Mouse (Mus musculus) MEL (cell line): ENCODE data around the gene Fbxw11. TPM values are rescaled to one million over a fixed set of nuclear protein-coding genes. Genes with fewer than 3 reads are reported as not detected.
A peak's percentile ranks its signal among the peaks of the same experiment; 100 is the strongest.

Experiments
- DNase-seq: peaks from one replicate; pipeline ENCODE4 v3.0.0; 2011; ENCODE audit warnings: low read depth, low spot score
- H3K27ac ChIP-seq: 2 replicates; pipeline ENCODE4 v1.5.1; 2012; ENCODE audit warnings: low read depth, mild to moderate bottlenecking, control low read depth, low read length, moderate library complexity; ENCODE audit not compliant: control insufficient read depth
- H3K27me3 ChIP-seq, 2 experiments: fragments of 150-350 bp in 1 of 2; sonication (generic) in 1 of 2; 2 replicates each; pipeline ENCODE4 v1.6.1; 2012; ENCODE audit warnings: low read length in 2 of 2, mild to moderate bottlenecking in 2 of 2, improper control_type of control experiment in 1 of 2, moderate library complexity in 1 of 2; ENCODE audit not compliant: insufficient read depth in 2 of 2, control insufficient read depth in 1 of 2
- H3K36me3 ChIP-seq, 2 experiments: 2 replicates each; pipeline ENCODE4 v1.6.1; 2012 to 2014; ENCODE audit warnings: low read length in 2 of 2, improper control_type of control experiment in 1 of 2, inconsistent platforms in 1 of 2, mild to moderate bottlenecking in 1 of 2; ENCODE audit not compliant: insufficient read depth in 2 of 2, control insufficient read depth in 1 of 2
- H3K4me1 ChIP-seq, 2 experiments: fragments of 150-350 bp in 1 of 2; sonication (generic) in 1 of 2; 2 replicates each; pipeline ENCODE4 v1.6.1; 2012; ENCODE audit warnings: low read length in 2 of 2, improper control_type of control experiment in 1 of 2, mild to moderate bottlenecking in 1 of 2; ENCODE audit not compliant: insufficient read depth in 2 of 2, control insufficient read depth in 1 of 2
- H3K4me3 ChIP-seq, 2 experiments: fragments of 150-350 bp in 1 of 2; sonication (generic) in 1 of 2; 2 replicates each; pipeline ENCODE4 v1.5.1; 2012; ENCODE audit warnings: low read depth in 2 of 2, low read length in 2 of 2, mild to moderate bottlenecking in 2 of 2, moderate library complexity in 2 of 2, control low read depth in 1 of 2, improper control_type of control experiment in 1 of 2; ENCODE audit not compliant: control insufficient read depth in 1 of 2, insufficient read depth in 1 of 2
- H3K79me2 ChIP-seq: 2 replicates; pipeline ENCODE4 v1.6.1; 2012; ENCODE audit warnings: mild to moderate bottlenecking, low read length, moderate library complexity; ENCODE audit not compliant: control insufficient read depth, poor library complexity, insufficient read depth
- H3K9ac ChIP-seq: 2 replicates; pipeline ENCODE4 v1.6.1; 2012; ENCODE audit warnings: low read depth, mild to moderate bottlenecking, control low read depth, low read length, moderate library complexity; ENCODE audit not compliant: control insufficient read depth, poor library complexity, severe bottlenecking
- H3K9me3 ChIP-seq: fragments of 150-350 bp; sonication (generic); replicated peaks from 2 replicates; pipeline ENCODE4 v1.6.1; 2012; ENCODE audit warnings: mild to moderate bottlenecking, low read length, improper control_type of control experiment, moderate library complexity; ENCODE audit not compliant: insufficient read depth
- BHLHE40 ChIP-seq: IDR thresholded peaks from 2 replicates; pipeline ENCODE4 v1.6.1; 2012; ENCODE audit warnings: low read depth, mild to moderate bottlenecking, inconsistent platforms, low read length, improper control_type of control experiment, borderline replicate concordance
- CHD2 ChIP-seq: IDR thresholded peaks from 2 replicates; pipeline ENCODE4 v1.6.1; 2011; ENCODE audit warnings: low read length, improper control_type of control experiment
- CTCF ChIP-seq, 3 experiments: IDR thresholded peaks in 2 of 3; conservative IDR thresholded peaks in 1 of 3; 2 replicates each; pipeline ENCODE4 v1.5.1; 2011 to 2012; ENCODE audit warnings: low read length in 3 of 3, low read depth in 2 of 3, mild to moderate bottlenecking in 2 of 3, improper control_type of control experiment in 1 of 3, inconsistent platforms in 1 of 3, mixed read lengths in 1 of 3, moderate library complexity in 1 of 3; ENCODE audit not compliant: control insufficient read depth in 1 of 3, insufficient read depth in 1 of 3, poor library complexity in 1 of 3, severe bottlenecking in 1 of 3
- E2F4 ChIP-seq: IDR thresholded peaks from 2 replicates; pipeline ENCODE4 v1.6.1; 2011; ENCODE audit warnings: low read depth, low read length, improper control_type of control experiment, borderline replicate concordance
- ETS1 ChIP-seq: IDR thresholded peaks from 2 replicates; pipeline ENCODE4 v1.6.1; 2012; ENCODE audit warnings: low read depth, mild to moderate bottlenecking, inconsistent platforms, low read length, improper control_type of control experiment, moderate library complexity
- GABPA ChIP-seq: IDR thresholded peaks from 2 replicates; pipeline ENCODE4 v1.6.1; 2012; ENCODE audit warnings: low read depth, mild to moderate bottlenecking, inconsistent platforms, low read length, improper control_type of control experiment, moderate library complexity
- HCFC1 ChIP-seq: IDR thresholded peaks from 2 replicates; pipeline ENCODE4 v1.6.1; 2012; ENCODE audit warnings: low read depth, mild to moderate bottlenecking, inconsistent platforms, low read length, improper control_type of control experiment, moderate library complexity
- MAFK ChIP-seq: IDR thresholded peaks from 2 replicates; pipeline ENCODE4 v1.6.1; 2011; ENCODE audit warnings: low read depth, mild to moderate bottlenecking, low read length, improper control_type of control experiment, borderline replicate concordance
- MAX ChIP-seq: IDR thresholded peaks from 2 replicates; pipeline ENCODE4 v1.6.1; 2011; ENCODE audit warnings: low read length, improper control_type of control experiment
- POLR2A ChIP-seq, 2 experiments: IDR thresholded peaks; 2 replicates each; pipeline ENCODE4 v1.6.1; 2011 to 2012; ENCODE audit warnings: low read length in 2 of 2, mild to moderate bottlenecking in 2 of 2, control low read depth in 1 of 2, improper control_type of control experiment in 1 of 2, low read depth in 1 of 2, moderate library complexity in 1 of 2; ENCODE audit not compliant: control insufficient read depth in 1 of 2, insufficient read depth in 1 of 2, poor library complexity in 1 of 2
- POLR2AphosphoS2 ChIP-seq: IDR thresholded peaks from 2 replicates; pipeline ENCODE4 v1.6.1; 2011; ENCODE audit warnings: low read length, improper control_type of control experiment
- RAD21 ChIP-seq: IDR thresholded peaks from 2 replicates; pipeline ENCODE4 v1.6.1; 2011; ENCODE audit warnings: mild to moderate bottlenecking, low read depth, low read length, improper control_type of control experiment
- RCOR1 ChIP-seq: IDR thresholded peaks from 2 replicates; pipeline ENCODE4 v1.6.1; 2012; ENCODE audit warnings: low read depth, mild to moderate bottlenecking, inconsistent platforms, low read length, improper control_type of control experiment
- SIN3A ChIP-seq: IDR thresholded peaks from 2 replicates; pipeline ENCODE4 v1.6.1; 2012; ENCODE audit warnings: low read length, improper control_type of control experiment, inconsistent platforms
- SMC3 ChIP-seq: IDR thresholded peaks from 2 replicates; pipeline ENCODE4 v1.6.1; 2011; ENCODE audit warnings: low read depth, low read length, improper control_type of control experiment
- TAL1 ChIP-seq: IDR thresholded peaks from 2 replicates; pipeline ENCODE4 v1.6.1; 2012; ENCODE audit warnings: mild to moderate bottlenecking, inconsistent platforms, low read length, moderate library complexity, mixed read lengths
- USF1 ChIP-seq: IDR thresholded peaks from 2 replicates; pipeline ENCODE4 v1.6.1; 2014; ENCODE audit warnings: low read depth, mild to moderate bottlenecking, inconsistent platforms, low read length, improper control_type of control experiment, moderate library complexity
- USF2 ChIP-seq, 2 experiments: IDR thresholded peaks; 2 replicates each; pipeline ENCODE4 v1.6.1; 2011 to 2012; ENCODE audit warnings: improper control_type of control experiment in 2 of 2, low read length in 2 of 2, borderline replicate concordance in 1 of 2, inconsistent platforms in 1 of 2, low read depth in 1 of 2, mild to moderate bottlenecking in 1 of 2; ENCODE audit not compliant: insufficient read depth in 1 of 2
- polyA plus RNA-seq, 2 experiments: library from polyadenylated mRNA; stranded (reverse) in 1 of 2; unstranded in 1 of 2; fragments of >175 nt in 1 of 2; fragments of >200 nt in 1 of 2; gene quantifications; 2 replicates each; pipeline versions ENCODE4 v1.2.1 to v1.2.4; 2012; ENCODE audit warnings: low replicate concordance in 2 of 2, low read depth in 1 of 2; ENCODE audit not compliant: insufficient read length in 2 of 2, insufficient read depth in 1 of 2, missing spikeins in 1 of 2
- total RNA-seq: library from RNA; depleted of rRNA; stranded (reverse); fragments of 300-350 nt; gene quantifications from 2 replicates; pipeline ENCODE4 v1.2.3, GENCODE M21; 2012

Gene Fbxw11
- total and polyA plus RNA-seq, 3 experiments: 35.4 to 98.5 (median 53.5) TPM

- H3K4me3 ChIP-seq: no peak overlapping the region
- DNase-seq: no peak
- H3K79me2 ChIP-seq: no peaks in the 10 kb centered on the region
- no peak for TF ChIP-seq SIN3A
- no peak for TF ChIP-seq POLR2AphosphoS2
- no peak for TF ChIP-seq MAFK
- TF ChIP-seq HCFC1: no peak
- H3K27ac ChIP-seq: no peak overlapping the region
- no peaks in the 10 kb centered on the region for H3K9me3 ChIP-seq
- H3K36me3 ChIP-seq: peaks cover 0 to 22% of the 10 kb centered on the region in 2 experiments; a peak in 2 of 4 replicates
- H3K9ac ChIP-seq: no peak overlapping the region
- H3K4me1 ChIP-seq: peaks cover 0 to 4% of the 10 kb centered on the region in 2 experiments; a peak in 1 of 4 replicates
- no peaks in the 10 kb centered on the region for H3K27me3 ChIP-seq
Measured at GRCm38 (mm10) chr11:32746036-32746435, 103.5 kb downstream of the Fbxw11 start.

DNA sequence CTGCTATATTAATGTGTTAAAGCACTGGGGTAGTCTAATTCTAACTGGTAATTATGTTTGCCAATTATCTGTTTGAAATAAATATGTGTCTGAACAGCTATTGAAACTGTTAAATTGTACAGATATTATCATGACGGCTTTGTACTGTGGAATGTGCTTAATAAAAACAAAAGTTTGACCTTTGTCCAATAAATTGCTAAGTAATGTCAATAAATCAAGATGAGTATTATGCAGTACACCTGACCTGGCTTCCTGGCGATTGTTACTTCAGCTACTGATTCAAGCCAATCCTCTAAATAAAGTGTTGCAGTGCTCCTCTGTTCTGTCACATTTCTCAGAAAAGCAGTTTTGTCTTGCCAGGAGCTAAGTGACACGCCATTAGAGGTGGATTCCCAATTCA lies 104.0 kb downstream of the Fbxw11 start:
- Histone ChIP-seq H3K27me3 (no peaks in the 10 kb centered on the region), H3K4me3 (no peak overlapping the region), H3K4me1 (peaks cover under 1 to 5% of the 10 kb centered on the region in 2 experiments; a peak in 2 of 4 replicates)
- no peak for DNase-seq
- TF ChIP-seq GABPA (no peak), SMC3 (no peak), CHD2 (no peak), USF2 (IDR thresholded peaks at IDR 0.05; ENCODE audit: borderline replicate concordance in 1 of 2, insufficient read depth in 1 of 2, low read depth in 1 of 2, low read length in 2 of 2) (no peak), ETS1 (no peak), RAD21 (no peak), POLR2A (IDR thresholded peaks at IDR 0.05; ENCODE audit: control insufficient read depth in 1 of 2, insufficient read depth in 1 of 2, low read depth in 1 of 2, low read length in 2 of 2, poor library complexity in 1 of 2) (no peak), USF1 (no peak), BHLHE40 (no peak), RCOR1 (no peak), HCFC1 (no peak)
- TF ChIP-seq, all 39 proteins: peak for 0
- Histone ChIP-seq H3K27ac (no peak overlapping the region), H3K36me3 (peaks cover 2 to 19% of the 10 kb centered on the region in 2 experiments; a peak in 3 of 4 replicates), H3K79me2 (no peaks in the 10 kb centered on the region), H3K9ac (no peak overlapping the region), H3K9me3 (no peaks in the 10 kb centered on the region)

GRCm38 (mm10) chr11:32748800-32749199 lies 106.3 kb downstream of the Fbxw11 start:
- H3K27me3 ChIP-seq: no peaks in the 10 kb centered on the region
- no peak overlapping the region for H3K9ac ChIP-seq
- no peak overlapping the region for H3K27ac ChIP-seq
- H3K4me3 ChIP-seq: no peak overlapping the region
- no peak for TF ChIP-seq E2F4
- TF ChIP-seq TAL1: 0 out of 2 replicates have a peak, but pooled peaks have one; percentile 20
- no peak for TF ChIP-seq MAX
- TF ChIP-seq CTCF (IDR thresholded peaks at IDR 0.05 in 2 of 3, conservative IDR thresholded peaks at IDR 0.05 in 1 of 3; ENCODE audit: control insufficient read depth in 1 of 3, insufficient read depth in 1 of 3, low read depth in 2 of 3, low read length in 3 of 3, poor library complexity in 1 of 3, severe bottlenecking in 1 of 3): no peak
- no peaks in the 10 kb centered on the region for H3K79me2 ChIP-seq
- peaks cover 11 to 14% of the 10 kb centered on the region in 2 experiments for H3K36me3 ChIP-seq
- no peaks in the 10 kb centered on the region for H3K9me3 ChIP-seq
- no peak for DNase-seq
- peaks cover 12 to 21% of the 10 kb centered on the region in 2 experiments; a peak in 3 of 4 replicates for H3K4me1 ChIP-seq
